11 mouse cellular contexts compared by ENCODE assay signal in genomic region chr11:115971016-115971415, GRCm38 (mm10). TPM values are rescaled to one million over a fixed set of nuclear protein-coding genes. Genes with fewer than 3 reads are reported as not detected.
DNase-seq lines count a peak whose midpoint lies in the region.
"Had no signal": no experiment of that assay in that cellular context is flagged by ENCODE, and none has a peak within 500 bp of the region (broad histone marks: within the 10 kb centered on the region; RNA-seq: fewer than 3 reads in every experiment).

No protein-coding gene starts in this region.

- peak; percentile 61 for DNase-seq in 3134 (ENCODE audit: extremely low read depth, insufficient read length, low spot score)
- DNase-seq in Muller cell, postnatal 12 days (ENCODE audit: inconsistent ontology term) = peak; percentile 51
- DNase-seq in kidney, adult 11 months = peak; percentile 36
- DNase-seq in kidney, postnatal 36 days = peak; percentile 46 to 54
- no peak for DNase-seq in ovary, postnatal 36 days (ENCODE audit: low spot score)
- no peak for DNase-seq in gastrocnemius, postnatal 14 days
- DNase-seq in urinary bladder, postnatal 10 days (ENCODE audit: low spot score) = no peak
- DNase-seq in cerebellum, adult 18-20 months = no peak
- DNase-seq: B cell, adult 2 months; cerebellum, postnatal 10 days; lung, postnatal 36 days had no signal

- intact Hi-C loops in gastrocnemius, postnatal 14 days (cut with DNase I; ENCODE audit: low total_unique reads) = no loop called here

RNA-seq across cellular contexts. Expression of gene Itgb4, which starts 3.5 kb away (rescaled TPM):
- 1 to 10 TPM; 1.9 to 6.7 TPM for total RNA-seq in gastrocnemius, postnatal 14 days (2021)

RNA-seq across cellular contexts. Expression of gene Recql5, which starts 37.7 kb away (rescaled TPM):
- 1 to 10 TPM; 5.7 to 6.3 TPM for total RNA-seq in gastrocnemius, postnatal 14 days (2021)

RNA-seq across cellular contexts. Expression of gene Sap30bp, which starts 37.9 kb away (rescaled TPM):
- 10 to 100 TPM; 13.1 to 15.2 TPM for total RNA-seq in gastrocnemius, postnatal 14 days (2021)

RNA-seq across cellular contexts. Expression of gene Galk1, which starts 41.5 kb away (rescaled TPM):
- total RNA-seq in gastrocnemius, postnatal 14 days (2021) = 10 to 100 TPM in 1 of 2 experiments, 1 to 10 TPM in 1; 7.2 to 11.3 TPM

RNA-seq across cellular contexts. Expression of gene H3f3b, which starts 56.7 kb away (rescaled TPM):
- total RNA-seq in gastrocnemius, postnatal 14 days (2021) = 100 to 1,000 TPM; 132 to 170 TPM

Comparison
In these comparisons a context has a peak if more than half of its experiments do, and no peak if none do; other contexts are left out.
1. DNase-seq: peak in 3134 (single experiment), Muller cell, postnatal 12 days (single experiment), kidney, adult 11 months (single experiment) and kidney, postnatal 36 days (2 of 2); none in ovary, postnatal 36 days (single experiment), gastrocnemius, postnatal 14 days (single experiment), urinary bladder, postnatal 10 days (single experiment) and cerebellum, adult 18-20 months (0 of 2).